Mouse (Mus musculus) stomach, postnatal 0 days (tissue): ENCODE data around the gene Cebpa.

Source experiments
- CTCF ChIP-seq: IDR thresholded peaks from 2 replicates; pipeline ENCODE4 v1.5.1; 2016; ENCODE audit warnings: antibody characterized with exemption, low read depth, mild to moderate bottlenecking, moderate library complexity
- EP300 ChIP-seq: optimal IDR thresholded peaks from 2 replicates; pipeline ENCODE3; 2016; ENCODE audit warnings: antibody characterized with exemption

DNA sequence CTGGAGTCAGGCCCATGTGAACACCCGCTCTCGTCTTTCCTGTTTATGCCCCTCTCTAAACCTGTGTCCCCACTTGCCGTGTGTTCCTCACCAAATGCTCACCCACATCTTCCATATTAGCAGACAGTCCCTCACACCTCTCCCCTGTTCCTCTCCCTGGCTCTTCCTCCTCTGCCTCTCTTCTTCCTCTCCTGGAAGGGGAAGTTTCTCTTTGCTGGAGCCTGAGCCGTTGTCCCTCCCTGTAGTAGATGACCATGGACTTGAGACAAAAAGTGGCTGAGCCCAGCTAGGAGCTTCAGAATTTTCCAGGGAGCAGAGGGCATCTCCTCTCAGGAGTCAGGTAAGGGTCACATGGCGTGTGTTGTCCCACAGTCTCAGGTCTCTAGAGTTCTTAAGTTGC is 47.9 kb downstream of the Cebpa start:
- TF ChIP-seq CTCF (no peak), EP300 (no peak)
